Mouse (Mus musculus) limb, embryonic 10.5 days (tissue): ENCODE measurements around the gene Atrnl1. TPM values are rescaled to one million over a fixed set of nuclear protein-coding genes. Genes with fewer than 3 reads are reported as not detected.
"Not testable (repeated sequence)": the region's sequence is repeated elsewhere in the genome, so short reads cannot be mapped to it uniquely, and the experiment has no call there.

ENCODE experiments used
- DNase-seq: peaks from one replicate; pipeline ENCODE4 v3.0.0-alpha.2; 2017; ENCODE audit warnings: low spot score
- H3K27ac ChIP-seq: fragments of 300-500 bp; sonication (generic); 2 replicates; pipeline ENCODE4 v1.5.1; 2016; ENCODE audit warnings: mild to moderate bottlenecking
- H3K27me3 ChIP-seq: fragments of 300-500 bp; sonication (generic); 2 replicates; pipeline ENCODE4 v1.6.1; 2016; ENCODE audit warnings: low read depth, mild to moderate bottlenecking; ENCODE audit not compliant: poor library complexity, severe bottlenecking
- H3K36me3 ChIP-seq: fragments of 300-500 bp; sonication (generic); 2 replicates; pipeline ENCODE4 v1.6.1; 2016; ENCODE audit warnings: mild to moderate bottlenecking, moderate library complexity
- H3K4me1 ChIP-seq: fragments of 300-500 bp; sonication (generic); 2 replicates; pipeline ENCODE4 v1.6.1; 2016
- H3K4me3 ChIP-seq: fragments of 300-500 bp; sonication (generic); 2 replicates; pipeline ENCODE4 v1.5.1; 2016; ENCODE audit warnings: mild to moderate bottlenecking, moderate library complexity
- H3K9me3 ChIP-seq: fragments of 300-500 bp; sonication (generic); replicated peaks from 2 replicates; pipeline ENCODE4 v1.6.1; 2016; ENCODE audit warnings: mild to moderate bottlenecking
- whole genome bisulfite sequencing: fragments of 180-500 bp; shearing (Covaris S2); methylation state at CpG from one replicate; pipeline ENCODE4 v1.1.7; 2016; 5-methylcytosine and 5-hydroxymethylcytosine counted together
- polyA plus RNA-seq: library from polyadenylated mRNA; unstranded; fragments of >200 nt; fragmentation: Nextera tagmentation; extraction: Ambion mirVana; gene quantifications from 2 replicates; pipeline ENCODE4 v1.2.1, GENCODE M21; 2016

The Atrnl1 gene
- polyA plus RNA-seq, 1 experiment from 2014 or later = 5.1 TPM

- H3K27me3 ChIP-seq = no peaks in the 10 kb centered on the region
Observed at GRCm38 (mm10) chr19:57658111-57659091, 47.6 kb downstream of the Atrnl1 start.

GRCm38 (mm10) chr19:57667011-57667410 is 56.2 kb downstream of the Atrnl1 start:
- 91% methylated on average over 9 of the region's 9 CpGs for WGBS
- Histone ChIP-seq H3K9me3 (no peaks in the 10 kb centered on the region), H3K36me3 (peaks cover 36% of the 10 kb centered on the region), H3K27ac (no peak overlapping the region), H3K4me3 (no peak overlapping the region), H3K4me1 (no peaks in the 10 kb centered on the region), H3K27me3 (no peaks in the 10 kb centered on the region)
- no peak for DNase-seq

More at GRCm38 (mm10) chr19:57658111-57659091, 47.6 kb downstream of the Atrnl1 start:
- Histone ChIP-seq H3K27ac (no peak overlapping the region), H3K4me3 (no peak overlapping the region), H3K36me3 (peaks cover 39% of the 10 kb centered on the region), H3K9me3 (no peaks in the 10 kb centered on the region), H3K4me1 (no peaks in the 10 kb centered on the region)
- 80% methylated on average over 8 of the region's 8 CpGs for WGBS
- no peak for DNase-seq

- H3K27ac ChIP-seq = no peak overlapping the region
- H3K36me3 ChIP-seq = peaks cover 34% of the 10 kb centered on the region
- H3K4me1 ChIP-seq = no peaks in the 10 kb centered on the region
- 94% methylated on average over 10 of the region's 10 CpGs for WGBS
- H3K27me3 ChIP-seq = no peaks in the 10 kb centered on the region
- no peak for DNase-seq
- no peaks in the 10 kb centered on the region for H3K9me3 ChIP-seq
- no peak overlapping the region for H3K4me3 ChIP-seq
Observed at GRCm38 (mm10) chr19:57667946-57668345, 57.1 kb downstream of the Atrnl1 start.

GRCm38 (mm10) chr19:57679455-57679854 is 68.6 kb downstream of the Atrnl1 start:
- Histone ChIP-seq H3K4me1 (peaks cover 11% of the 10 kb centered on the region), H3K36me3 (peaks cover 10% of the 10 kb centered on the region; the same call in 1 of the 2 replicates), H3K4me3 (no peak overlapping the region), H3K27ac (no peak overlapping the region), H3K9me3 (no peaks in the 10 kb centered on the region), H3K27me3 (no peaks in the 10 kb centered on the region)
- WGBS = 97% methylated on average over 3 of the region's 3 CpGs
- no peak for DNase-seq

- H3K27me3 ChIP-seq = no peaks in the 10 kb centered on the region
- peaks cover 12% of the 10 kb centered on the region for H3K36me3 ChIP-seq
- no peak overlapping the region for H3K27ac ChIP-seq
- 91% methylated on average over 20 of the region's 20 CpGs for WGBS
- no peak overlapping the region for H3K4me3 ChIP-seq
- DNase-seq = no peak
- H3K4me1 ChIP-seq = no peaks in the 10 kb centered on the region
- no peaks in the 10 kb centered on the region for H3K9me3 ChIP-seq
Observed at GRCm38 (mm10) chr19:57686596-57686995, 75.8 kb downstream of the Atrnl1 start.

- no peaks in the 10 kb centered on the region for H3K27me3 ChIP-seq
- peaks cover 42% of the 10 kb centered on the region for H3K36me3 ChIP-seq
- no peak for DNase-seq
- H3K4me3 ChIP-seq = no peak overlapping the region
- 83% methylated on average over 3 of the region's 3 CpGs for WGBS
- no peaks in the 10 kb centered on the region for H3K4me1 ChIP-seq
- H3K27ac ChIP-seq = no peak overlapping the region
- no peaks in the 10 kb centered on the region for H3K9me3 ChIP-seq
Observed at GRCm38 (mm10) chr19:57692566-57692965, 81.7 kb downstream of the Atrnl1 start.

GRCm38 (mm10) chr19:57696781-57697180 is 85.9 kb downstream of the Atrnl1 start:
- not testable (repeated sequence) for H3K27me3 ChIP-seq, DNase-seq, H3K9me3 ChIP-seq, H3K4me1 ChIP-seq, H3K4me3 ChIP-seq, H3K27ac ChIP-seq
- 96% methylated on average over 5 of the region's 5 CpGs for WGBS
- H3K36me3 ChIP-seq = peaks cover 47% of the 10 kb centered on the region

GRCm38 (mm10) chr19:57713138-57713537 is 102.3 kb downstream of the Atrnl1 start:
- H3K36me3 ChIP-seq = peaks cover 42% of the 10 kb centered on the region
- WGBS = 85% methylated on average over 5 of the region's 5 CpGs
- DNase-seq = no peak

GRCm38 (mm10) chr19:57724920-57725319 is 114.1 kb downstream of the Atrnl1 start:
- H3K36me3 ChIP-seq = peaks cover 12% of the 10 kb centered on the region; the same call in 1 of the 2 replicates
- H3K27me3 ChIP-seq = no peaks in the 10 kb centered on the region
- no peaks in the 10 kb centered on the region for H3K9me3 ChIP-seq
- H3K4me1 ChIP-seq = no peaks in the 10 kb centered on the region
- H3K27ac ChIP-seq = no peak overlapping the region
- DNase-seq = peak; percentile 46
- no peak overlapping the region for H3K4me3 ChIP-seq
- WGBS = 83% methylated on average over 6 of the region's 6 CpGs

More at GRCm38 (mm10) chr19:57713138-57713537, 102.3 kb downstream of the Atrnl1 start:
- Histone ChIP-seq H3K27ac (no peak overlapping the region), H3K9me3 (no peaks in the 10 kb centered on the region), H3K27me3 (no peaks in the 10 kb centered on the region), H3K4me1 (no peaks in the 10 kb centered on the region), H3K4me3 (no peak overlapping the region)

- no peak overlapping the region for H3K4me3 ChIP-seq
- no peaks in the 10 kb centered on the region for H3K9me3 ChIP-seq
- WGBS = 97% methylated on average over 2 of the region's 2 CpGs
- no peak for DNase-seq
- no peaks in the 10 kb centered on the region for H3K4me1 ChIP-seq
- no peaks in the 10 kb centered on the region for H3K27me3 ChIP-seq
- no peak overlapping the region for H3K27ac ChIP-seq
- peaks cover 12% of the 10 kb centered on the region; the same call in 1 of the 2 replicates for H3K36me3 ChIP-seq
Observed at GRCm38 (mm10) chr19:57725326-57725725, 114.5 kb downstream of the Atrnl1 start.

GRCm38 (mm10) chr19:57727009-57727408 is 116.2 kb downstream of the Atrnl1 start:
- no peak overlapping the region for H3K4me3 ChIP-seq
- peaks cover 12% of the 10 kb centered on the region; the same call in 1 of the 2 replicates for H3K36me3 ChIP-seq
- no peaks in the 10 kb centered on the region for H3K4me1 ChIP-seq
- no peaks in the 10 kb centered on the region for H3K27me3 ChIP-seq
- no peak overlapping the region for H3K27ac ChIP-seq
- WGBS = 100% methylated on average over 4 of the region's 4 CpGs
- no peaks in the 10 kb centered on the region for H3K9me3 ChIP-seq
- no peak for DNase-seq

GRCm38 (mm10) chr19:57737475-57737874 is 126.6 kb downstream of the Atrnl1 start:
- no peak overlapping the region for H3K4me3 ChIP-seq
- no peaks in the 10 kb centered on the region for H3K27me3 ChIP-seq
- H3K36me3 ChIP-seq = peaks cover 33% of the 10 kb centered on the region
- DNase-seq = no peak
- H3K9me3 ChIP-seq = no peaks in the 10 kb centered on the region
- WGBS = 93% methylated on average over 3 of the region's 3 CpGs
- H3K4me1 ChIP-seq = no peaks in the 10 kb centered on the region
- H3K27ac ChIP-seq = no peak overlapping the region

GRCm38 (mm10) chr19:57745579-57745978 is 134.7 kb downstream of the Atrnl1 start:
- peak; percentile 40 for DNase-seq
- Histone ChIP-seq H3K4me1 (no peaks in the 10 kb centered on the region), H3K27ac (no peak overlapping the region), H3K9me3 (no peaks in the 10 kb centered on the region), H3K27me3 (no peaks in the 10 kb centered on the region), H3K4me3 (no peak overlapping the region), H3K36me3 (0 out of 2 replicates have a peak, but pooled peaks cover 5% of the 10 kb centered on the region)
- 78% methylated on average over 9 of the region's 9 CpGs for WGBS
